Mouse (Mus musculus) spleen, postnatal 36 days (tissue): ENCODE measurements around the gene Slc8a1.
A peak's percentile ranks its signal among the peaks of the same experiment; 100 is the strongest.

Source experiments
- DNase-seq, 2 experiments: peaks; one replicate each; pipeline ENCODE4 v3.0.0; 2022; ENCODE audit warnings: low spot score in 2 of 2, mixed read lengths in 1 of 2

Gene Slc8a1

DNA sequence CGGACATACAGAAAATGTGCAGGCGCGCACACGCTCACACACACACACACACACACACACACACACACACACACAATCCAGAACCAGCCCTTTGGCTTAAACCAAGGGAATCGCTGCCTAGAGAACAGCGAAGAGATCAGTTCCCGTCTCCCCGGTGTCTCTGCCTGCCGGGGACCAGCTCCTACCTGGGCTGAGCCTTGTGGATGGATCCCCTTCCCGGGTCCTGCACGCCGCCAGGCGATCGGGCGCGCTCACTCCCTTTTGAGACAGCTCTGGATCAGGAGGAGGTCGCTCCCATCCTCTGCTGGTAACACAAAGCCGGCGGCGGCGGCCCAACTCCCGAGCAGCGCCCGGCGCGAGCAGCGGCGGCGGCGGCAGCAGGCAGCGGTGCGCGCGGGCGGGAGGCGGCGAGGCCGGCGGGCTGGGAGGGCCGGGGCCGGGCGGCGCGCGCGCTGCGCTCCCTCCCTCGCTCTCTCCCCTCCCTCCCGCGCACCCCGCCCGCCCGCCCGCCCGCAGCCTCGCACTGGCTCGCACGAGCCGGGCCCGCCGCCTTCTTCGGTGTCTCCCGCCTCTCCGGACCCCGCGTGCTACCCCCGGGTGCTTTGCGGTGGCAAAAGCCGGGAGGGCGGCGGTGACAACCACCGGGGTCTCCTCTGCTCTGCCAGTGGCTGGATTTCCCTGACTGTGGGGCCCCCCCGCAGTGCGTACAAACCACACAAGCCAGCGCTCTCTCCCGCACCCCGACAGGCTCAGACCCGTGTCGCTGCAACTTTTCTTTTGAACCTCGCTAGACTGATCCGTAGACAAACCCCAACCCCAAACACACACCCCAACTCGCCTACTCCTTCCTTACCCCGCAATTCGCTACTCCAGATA, 68.1 kb downstream of the Slc8a1 start:
- DNase-seq: peak; percentile 7 to 10

DNA sequence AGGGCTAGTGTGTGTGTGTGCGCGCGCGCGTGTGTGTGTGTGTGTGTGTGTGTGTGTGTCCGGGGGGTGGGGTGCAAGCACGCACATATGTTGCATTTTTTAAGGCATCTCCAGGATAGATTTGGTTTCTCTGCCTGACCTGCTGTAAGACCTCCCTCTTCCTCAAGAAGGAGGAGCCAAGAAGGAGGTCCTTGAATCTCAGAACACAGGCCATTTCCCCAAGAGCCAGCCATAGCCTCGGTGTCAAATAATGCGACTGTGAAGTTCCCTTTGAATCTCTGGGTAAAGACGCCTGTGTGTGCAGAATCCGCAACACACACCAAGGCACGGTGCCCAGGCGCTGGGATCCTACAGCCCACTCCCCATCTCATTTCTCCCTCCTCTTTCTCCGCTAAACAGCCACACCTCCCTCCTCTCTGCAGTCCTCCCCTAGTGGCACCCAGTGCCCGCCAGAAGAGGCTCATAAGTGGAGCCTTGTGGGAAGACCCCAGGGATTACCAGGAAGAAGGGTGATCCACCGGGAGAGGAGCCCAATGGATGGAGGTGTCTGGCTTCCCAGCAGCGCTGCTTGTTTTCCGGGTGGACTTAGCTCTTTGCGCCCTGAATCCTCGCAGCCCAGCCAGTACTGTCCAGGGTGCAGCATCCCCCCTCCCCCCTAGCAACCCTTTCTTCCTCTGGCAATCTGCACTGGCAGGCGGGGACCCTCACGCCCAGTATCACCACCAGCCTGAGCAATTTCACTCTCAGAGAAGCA, 68.9 kb downstream of the Slc8a1 start:
- peak in 1 of 2 experiments; percentile 9 for DNase-seq

- DNase-seq: no peak
Measured at GRCm38 (mm10) chr17:81668466-81668865, 69.7 kb downstream of the Slc8a1 start.

DNA sequence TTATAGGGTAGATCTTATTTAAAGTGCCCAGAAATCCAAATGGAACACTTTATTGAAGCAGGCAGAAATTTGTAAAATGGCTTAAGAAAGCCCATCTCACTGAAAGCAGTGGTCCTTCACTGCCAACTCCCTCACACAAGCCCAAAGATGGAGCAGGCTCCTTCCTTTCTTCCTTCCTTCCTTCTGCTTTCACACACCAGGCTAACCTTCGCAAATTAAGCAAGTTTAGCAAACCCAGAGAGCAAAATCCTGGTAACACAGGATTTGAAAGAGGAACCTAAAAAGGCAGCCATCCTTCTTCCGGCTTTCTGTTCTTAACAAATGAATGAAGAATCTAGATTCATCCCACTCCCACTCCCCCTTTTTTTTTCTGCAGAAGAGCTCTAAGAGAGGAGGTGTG, 70.2 kb downstream of the Slc8a1 start:
- peak in 1 of 2 experiments; percentile 8 for DNase-seq

GRCm38 (mm10) chr17:81666551-81666950, 71.6 kb downstream of the Slc8a1 start:
- no peak for DNase-seq

GRCm38 (mm10) chr17:81664916-81665315, 73.3 kb downstream of the Slc8a1 start:
- peak in 1 of 2 experiments; percentile 8 for DNase-seq

- DNase-seq: peak in 1 of 2 experiments; percentile 8
Measured at GRCm38 (mm10) chr17:81657828-81658227, 80.3 kb downstream of the Slc8a1 start.

DNA sequence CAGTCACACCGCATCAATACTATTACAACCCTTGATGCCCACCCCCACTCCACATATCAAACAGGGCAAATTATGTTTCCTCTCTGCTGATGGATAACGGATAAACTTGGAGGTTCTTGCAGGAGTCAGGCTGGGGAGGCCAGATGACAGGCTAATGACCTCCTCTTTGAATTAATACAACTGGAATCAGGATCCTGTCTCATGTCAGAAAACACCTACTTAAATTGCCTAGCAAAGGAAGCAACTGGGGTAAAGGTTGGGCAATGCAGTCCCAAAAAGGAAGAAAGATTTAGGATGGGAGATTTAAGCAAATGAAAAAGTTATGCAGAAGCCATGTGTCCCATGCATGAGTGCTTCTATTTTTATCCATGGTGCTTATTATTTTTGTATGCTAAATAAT, 83.6 kb downstream of the Slc8a1 start:
- DNase-seq: no peak

DNA sequence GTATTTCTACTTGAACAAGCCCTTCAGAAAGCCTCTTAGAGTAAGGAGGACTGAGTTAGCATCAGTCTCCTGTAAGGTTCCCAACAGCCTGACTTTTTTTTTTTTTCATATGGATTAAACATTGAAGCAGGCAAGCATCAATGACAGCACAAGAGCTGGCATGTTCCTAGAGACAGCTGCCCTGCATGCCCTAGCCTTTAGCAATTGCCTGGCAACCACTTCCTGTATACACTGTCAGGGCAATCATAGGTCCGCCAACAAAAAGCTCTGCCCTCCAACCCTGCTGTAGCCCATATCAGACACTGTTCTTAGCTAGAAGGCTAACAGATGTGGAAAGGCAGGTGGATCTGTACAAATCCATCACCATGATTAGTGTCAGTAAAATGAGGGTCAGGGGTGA, 85.2 kb downstream of the Slc8a1 start:
- no peak for DNase-seq

- DNase-seq: no peak
Measured at GRCm38 (mm10) chr17:81636822-81637221, 101.4 kb downstream of the Slc8a1 start.

GRCm38 (mm10) chr17:81630471-81630870, 107.7 kb downstream of the Slc8a1 start:
- DNase-seq: no peak

DNA sequence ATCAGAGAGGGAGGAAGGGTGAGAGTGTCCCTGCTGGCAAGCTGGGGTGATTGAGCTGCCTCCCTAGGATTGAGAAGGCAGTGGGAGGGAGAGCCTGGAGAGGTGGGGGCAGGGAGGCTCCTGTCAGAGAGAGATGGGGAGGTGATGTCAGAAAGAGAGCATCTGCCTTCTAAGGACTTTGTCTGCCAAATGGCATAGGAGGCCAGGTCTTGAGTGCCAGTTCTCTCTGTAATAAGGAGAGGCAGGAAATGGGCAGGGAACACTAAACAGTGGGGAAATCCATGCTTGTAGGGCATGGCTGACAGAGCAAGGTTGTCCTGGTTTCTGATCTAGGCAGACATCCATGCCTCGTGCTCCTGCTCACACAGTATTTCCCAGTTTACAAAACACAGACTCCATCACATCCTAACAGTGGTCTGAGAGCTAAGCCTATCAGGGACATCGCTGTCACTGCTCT, 117.0 kb downstream of the Slc8a1 start:
- DNase-seq: no peak

DNA sequence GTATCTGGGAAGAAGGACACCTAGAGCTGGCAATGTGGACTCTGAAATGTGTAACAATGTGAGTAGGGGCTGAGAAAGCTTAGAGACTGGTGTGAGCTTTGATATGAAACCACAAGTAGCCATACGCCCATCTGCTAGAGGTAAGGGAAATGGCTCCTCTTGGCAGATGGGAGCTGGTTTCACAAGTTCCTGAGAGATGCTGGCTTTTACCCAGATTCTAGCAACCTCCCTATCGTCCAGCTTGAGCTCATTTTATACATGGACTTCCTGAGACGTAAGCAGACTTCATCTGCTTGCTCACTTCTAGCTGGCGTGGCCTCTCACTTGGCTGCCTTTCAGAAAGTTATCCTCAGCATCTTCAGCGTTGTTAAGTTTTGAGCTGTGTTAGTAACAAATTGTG, 119.7 kb downstream of the Slc8a1 start:
- no peak for DNase-seq

DNA sequence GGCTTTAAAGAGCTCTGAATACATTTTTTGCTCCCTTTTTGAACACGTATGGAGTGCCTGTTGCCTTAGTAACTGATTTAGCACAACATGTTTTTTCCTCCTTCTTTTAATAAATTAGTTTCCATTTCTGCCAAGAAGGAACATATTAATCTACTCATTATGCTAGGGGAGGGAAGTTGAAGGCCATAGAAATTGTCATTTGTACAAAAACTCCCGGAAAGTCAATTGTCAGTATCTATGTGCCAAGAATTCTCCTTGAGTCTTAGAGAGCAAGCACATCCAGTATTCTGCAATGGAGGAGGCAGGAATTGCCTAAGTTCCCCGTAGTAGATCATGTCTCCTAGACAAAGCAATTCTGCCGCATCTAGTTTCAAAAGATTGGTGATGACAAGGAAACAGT, 121.9 kb downstream of the Slc8a1 start:
- no peak for DNase-seq

- no peak for DNase-seq
Measured at GRCm38 (mm10) chr17:81615391-81615790, 122.8 kb downstream of the Slc8a1 start.

- DNase-seq: no peak
Measured at GRCm38 (mm10) chr17:81607515-81607914, 130.7 kb downstream of the Slc8a1 start.

DNA sequence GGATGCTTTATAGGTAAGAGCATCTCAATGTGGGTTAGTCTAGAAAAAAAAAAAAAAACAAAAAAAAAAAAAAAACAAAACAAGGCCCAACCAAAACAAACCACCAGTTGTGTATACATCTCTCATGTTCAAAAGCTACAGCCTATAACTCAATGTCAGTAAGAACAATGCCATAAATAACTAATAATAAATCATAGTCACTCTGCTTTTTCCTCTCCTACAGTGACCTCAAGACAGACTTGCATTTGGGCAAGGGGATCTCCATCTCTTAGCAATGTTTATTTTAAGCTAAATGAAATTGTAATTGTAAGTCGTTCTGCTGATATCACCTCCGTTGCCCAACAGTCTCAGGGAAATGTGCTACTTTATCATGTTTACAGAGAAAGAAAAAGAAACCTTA, 132.1 kb downstream of the Slc8a1 start:
- DNase-seq: no peak

GRCm38 (mm10) chr17:81605219-81605660, 132.9 kb downstream of the Slc8a1 start:
- no peak for DNase-seq

DNA sequence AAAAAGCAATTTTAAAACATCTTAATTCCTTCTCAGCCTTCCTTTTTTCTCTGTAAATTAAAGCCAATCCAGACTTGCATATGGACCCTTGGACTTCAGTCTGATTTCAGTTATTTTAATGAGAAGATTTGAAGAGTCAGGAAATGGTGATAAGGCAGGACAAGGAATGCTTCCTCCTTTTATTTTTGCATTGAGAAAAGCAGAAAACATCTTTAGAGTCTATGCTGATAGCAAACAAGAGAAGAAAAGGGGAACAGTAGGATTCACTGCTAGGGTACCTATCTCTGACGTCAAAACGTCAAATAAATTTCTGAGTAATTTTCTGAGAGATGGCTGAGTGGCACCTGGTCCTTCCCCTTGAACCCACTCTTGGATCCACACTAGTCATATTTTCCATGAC, 139.1 kb downstream of the Slc8a1 start:
- DNase-seq: no peak

DNA sequence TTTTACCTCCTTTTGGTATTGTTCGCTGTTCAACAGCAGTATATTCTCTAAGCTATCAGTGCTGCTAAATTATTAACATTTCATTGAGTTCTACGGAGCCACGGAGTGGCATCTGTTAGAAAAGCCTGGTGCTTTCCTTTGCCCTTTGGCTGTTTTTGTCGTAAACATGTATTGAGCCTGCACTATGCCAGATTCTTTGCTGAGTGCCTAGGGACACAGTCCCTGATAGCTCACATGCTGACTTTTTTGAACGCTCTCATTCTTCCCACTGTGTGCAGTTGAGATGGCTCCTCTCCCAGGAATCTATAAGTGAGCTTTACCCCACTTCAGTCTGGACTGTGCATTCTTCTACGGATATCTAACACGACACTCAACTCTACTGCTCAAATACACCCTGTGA, 148.4 kb downstream of the Slc8a1 start:
- DNase-seq: no peak

DNA sequence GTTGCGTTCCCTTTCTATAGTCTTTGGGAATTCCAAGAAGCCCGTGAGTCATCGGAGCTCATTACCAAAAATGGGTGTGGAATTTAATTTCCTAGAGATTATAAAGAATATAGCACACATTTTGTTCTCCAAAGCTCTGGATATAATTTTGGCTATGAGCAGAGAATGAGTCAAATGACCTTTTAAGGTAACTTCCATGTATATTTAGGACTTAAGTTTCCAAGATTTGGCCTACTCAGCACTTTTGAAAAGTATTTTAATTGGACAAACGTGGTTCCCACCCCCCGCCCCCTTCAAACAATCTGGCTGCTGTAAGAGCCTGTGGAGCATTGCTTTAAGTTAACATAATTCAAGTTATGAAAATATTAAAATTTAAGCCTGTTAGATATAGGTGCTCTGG, 151.4 kb downstream of the Slc8a1 start:
- DNase-seq: no peak

DNA sequence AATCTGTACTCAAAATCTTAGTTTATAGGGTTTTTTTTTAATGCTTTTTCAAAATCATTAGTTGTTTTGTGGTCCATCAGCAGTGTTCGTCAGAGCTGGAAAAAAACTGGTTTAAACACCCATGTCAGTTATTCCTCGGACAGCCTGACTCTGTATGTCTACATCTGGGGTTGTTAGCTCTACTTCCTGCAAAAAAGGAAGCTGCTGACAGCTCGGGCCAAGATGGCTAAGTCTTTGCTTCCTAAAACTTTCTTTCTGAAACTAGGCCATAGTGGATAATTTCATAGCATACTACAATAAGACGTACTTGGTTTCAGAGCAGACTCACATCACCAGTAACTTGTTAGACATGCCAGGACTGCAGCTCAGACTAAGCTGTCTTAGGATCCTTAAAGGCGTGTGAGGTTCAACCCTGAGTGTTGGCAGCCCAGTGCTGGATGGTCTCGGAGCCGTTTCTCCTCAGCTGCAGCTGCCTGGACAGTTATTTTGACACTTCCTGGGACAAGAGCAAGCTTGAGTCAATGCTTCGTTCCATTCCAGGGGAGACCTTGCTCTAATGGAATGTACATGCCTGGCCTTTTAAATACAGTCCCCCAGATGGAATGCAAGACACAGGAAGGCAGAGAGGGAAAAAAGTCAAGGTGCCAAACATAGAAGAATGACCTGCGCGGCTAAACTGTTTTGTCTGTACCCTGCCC, 158.3 kb downstream of the Slc8a1 start:
- DNase-seq: no peak
